In genomic region chr4:152146033-152146827, GRCm38 (mm10) we compare ENCODE assay signal across 1 mouse cellular context.
TF ChIP-seq lines count a peak whose summit lies in the region.

No protein-coding gene starts in this region.

TF ChIP-seq in MEL, 35 proteins besides CTCF, POLR2A, EP300 and RAD21 (continued from another document):
- TF ChIP-seq KAT2A (conservative IDR thresholded peaks at IDR 0.05; ENCODE audit: low read depth, low read length) = no peak
